Mouse (Mus musculus): Measurements from ENCODE around the gene Pet117. TPM values are rescaled to one million over a fixed set of nuclear protein-coding genes. Genes with fewer than 3 reads are reported as not detected.

Gene Pet117
- polyA plus RNA-seq, 1 experiment from 2014 or later: 3.3 TPM

Other genes starting within 250 kb of the Pet117 start
- 24.2 and 25.9 TPM in 2 replicates for gene Mgme1, start 98.3 kb upstream of the Pet117 start, polyA plus RNA-seq (2015; fragmentation: Nextera tagmentation; extraction: Ambion mirVana)
- gene Snx5, start 98.1 kb upstream of the Pet117 start, polyA plus RNA-seq (2015; fragmentation: Nextera tagmentation; extraction: Ambion mirVana): 108 and 116 TPM in 2 replicates
- 4.8 and 5.5 TPM in 2 replicates for gene Ovol2, start 36.9 kb upstream of the Pet117 start, polyA plus RNA-seq (2015; fragmentation: Nextera tagmentation; extraction: Ambion mirVana)
- 38.9 and 43.4 TPM in 2 replicates for gene Kat14, start within 50 bp of the Pet117 start, polyA plus RNA-seq (2015; fragmentation: Nextera tagmentation; extraction: Ambion mirVana)
- 0.82 and 1.4 TPM in 2 replicates for gene Dzank1, start 158.4 kb downstream of the Pet117 start, polyA plus RNA-seq (2015; fragmentation: Nextera tagmentation; extraction: Ambion mirVana)
- 24.6 and 26.3 TPM in 2 replicates for gene Polr3f, start 158.7 kb downstream of the Pet117 start, polyA plus RNA-seq (2015; fragmentation: Nextera tagmentation; extraction: Ambion mirVana)
- gene Rbbp9, start 181.9 kb downstream of the Pet117 start, polyA plus RNA-seq (2015; fragmentation: Nextera tagmentation; extraction: Ambion mirVana): 59.9 and 63.8 TPM in 2 replicates
- 88.8 and 91.3 TPM in 2 replicates for gene Sec23b, start 187.2 kb downstream of the Pet117 start, polyA plus RNA-seq (2015; fragmentation: Nextera tagmentation; extraction: Ambion mirVana)
- gene Smim26, start 225.1 kb downstream of the Pet117 start, polyA plus RNA-seq (2015; fragmentation: Nextera tagmentation; extraction: Ambion mirVana): 32.7 and 33.3 TPM in 2 replicates
- 38.0 and 39.4 TPM in 2 replicates for gene Dtd1, start 230.9 kb downstream of the Pet117 start, polyA plus RNA-seq (2015; fragmentation: Nextera tagmentation; extraction: Ambion mirVana)